In genomic region chr6:86525646-86526031, GRCm38 (mm10) we compare ENCODE assay signal across 8 mouse cellular contexts. TPM values are rescaled to one million over a fixed set of nuclear protein-coding genes. Genes with fewer than 3 reads are reported as not detected.
DNase-seq lines count a peak whose midpoint lies in the region; ATAC-seq and TF ChIP-seq lines count a peak whose summit lies in the region.

No protein-coding gene starts in this region.

- under 1% methylated on average over 35 of the region's 36 CpGs for WGBS in heart, embryonic 12.5 days
- 0% methylated on average over 36 of the region's 36 CpGs for WGBS in embryonic facial prominence, embryonic 13.5 days
- under 1% methylated on average over 29 of the region's 36 CpGs for WGBS in hindbrain, embryonic 14.5 days
- under 1% methylated on average over 36 of the region's 36 CpGs for WGBS in limb, embryonic 10.5 days

- peaks cover 47% of the 10 kb centered on the region for H3K79me2 ChIP-seq in myocyte (ENCODE audit: control insufficient read depth, insufficient read depth)

- peak overlapping the region; percentile 93 for H3ac ChIP-seq in myocyte (ENCODE audit: control insufficient read depth, insufficient read length)

- peaks cover 22% of the 10 kb centered on the region for H3K36me3 ChIP-seq in heart, embryonic 12.5 days
- peaks cover 33% of the 10 kb centered on the region for H3K36me3 ChIP-seq in embryonic facial prominence, embryonic 13.5 days
- peaks cover 30% of the 10 kb centered on the region for H3K36me3 ChIP-seq in hindbrain, embryonic 14.5 days (replicated peaks; ENCODE audit: control insufficient read depth, insufficient read depth)
- peaks cover 49% of the 10 kb centered on the region for H3K36me3 ChIP-seq in limb, embryonic 10.5 days
- H3K36me3 ChIP-seq in myocyte (ENCODE audit: control insufficient read depth, insufficient read depth), result peaks cover 21% of the 10 kb centered on the region

- ATAC-seq in heart, embryonic 12.5 days (ENCODE audit: insufficient number of reproducible peaks, low FRiP score), result peak; percentile 36
- 0 out of 2 replicates have a peak, but pooled peaks have one; percentile 4 for ATAC-seq in embryonic facial prominence, embryonic 13.5 days (ENCODE audit: insufficient number of reproducible peaks, insufficient read depth, low FRiP score, low TSS enrichment, low read depth)
- ATAC-seq in hindbrain, embryonic 14.5 days (ENCODE audit: low FRiP score), result peak; percentile 25

- peaks cover 13% of the 10 kb centered on the region for H3K4me1 ChIP-seq in heart, embryonic 12.5 days (replicated peaks)
- H3K4me1 ChIP-seq in embryonic facial prominence, embryonic 13.5 days, result peaks cover 22% of the 10 kb centered on the region
- H3K4me1 ChIP-seq in hindbrain, embryonic 14.5 days (replicated peaks; ENCODE audit: control insufficient read depth, insufficient read depth, low read length), result peaks cover 28% of the 10 kb centered on the region
- peaks cover 18% of the 10 kb centered on the region for H3K4me1 ChIP-seq in limb, embryonic 10.5 days

- no peaks in the 10 kb centered on the region for H3K9me3 ChIP-seq in heart, embryonic 12.5 days (replicated peaks)
- H3K9me3 ChIP-seq in embryonic facial prominence, embryonic 13.5 days, result no peaks in the 10 kb centered on the region
- no peaks in the 10 kb centered on the region for H3K9me3 ChIP-seq in hindbrain, embryonic 14.5 days (ENCODE audit: control insufficient read depth, low read length)
- H3K9me3 ChIP-seq in limb, embryonic 10.5 days (replicated peaks), result no peaks in the 10 kb centered on the region

- TF ChIP-seq POLR2A in myocyte (IDR thresholded peaks at IDR 0.05; ENCODE audit: insufficient read length, low read depth), result peak; percentile 80

- peak overlapping the region; percentile 100 for H3K27ac ChIP-seq in heart, embryonic 12.5 days (ENCODE audit: poor library complexity, severe bottlenecking)
- H3K27ac ChIP-seq in embryonic facial prominence, embryonic 13.5 days, result peak overlapping the region; percentile 100
- peak overlapping the region; percentile 100 for H3K27ac ChIP-seq in hindbrain, embryonic 14.5 days
- peak overlapping the region; percentile 100 for H3K27ac ChIP-seq in limb, embryonic 10.5 days

- H3K4me2 ChIP-seq in heart, embryonic 12.5 days, result peak overlapping the region; percentile 83
- H3K4me2 ChIP-seq in embryonic facial prominence, embryonic 13.5 days, result peak overlapping the region; percentile 89
- peak overlapping the region; percentile 99 for H3K4me2 ChIP-seq in hindbrain, embryonic 14.5 days (replicated peaks)
- H3K4me2 ChIP-seq in myocyte (ENCODE audit: low read depth), result peak overlapping the region; percentile 100

- H3K4me3 ChIP-seq in heart, embryonic 12.5 days, result peak overlapping the region; percentile 98
- peak overlapping the region; percentile 97 for H3K4me3 ChIP-seq in embryonic facial prominence, embryonic 13.5 days
- H3K4me3 ChIP-seq in hindbrain, embryonic 14.5 days (replicated peaks; ENCODE audit: low read length), result peak overlapping the region; percentile 95
- peak overlapping the region; percentile 75 for H3K4me3 ChIP-seq in limb, embryonic 10.5 days
- peak overlapping the region; percentile 100 for H3K4me3 ChIP-seq in myocyte

- H3K9ac ChIP-seq in heart, embryonic 12.5 days, result peak overlapping the region; percentile 95
- H3K9ac ChIP-seq in embryonic facial prominence, embryonic 13.5 days, result peak overlapping the region; percentile 99
- peak overlapping the region; percentile 90 for H3K9ac ChIP-seq in hindbrain, embryonic 14.5 days

- H3K27me3 ChIP-seq in heart, embryonic 12.5 days (replicated peaks), result no peaks in the 10 kb centered on the region
- no peaks in the 10 kb centered on the region for H3K27me3 ChIP-seq in embryonic facial prominence, embryonic 13.5 days
- no peaks in the 10 kb centered on the region for H3K27me3 ChIP-seq in hindbrain, embryonic 14.5 days (ENCODE audit: control insufficient read depth, insufficient read depth, low read length)
- no peaks in the 10 kb centered on the region for H3K27me3 ChIP-seq in limb, embryonic 10.5 days (ENCODE audit: low read depth, poor library complexity, severe bottlenecking)
- no peaks in the 10 kb centered on the region for H3K27me3 ChIP-seq in myocyte (ENCODE audit: control insufficient read depth, insufficient read depth, insufficient read length)

- DNase-seq in heart, adult 11 months, result no peak
- DNase-seq in ES-CJ7 (ENCODE audit: low read depth, low spot score), result peak; percentile 67
- DNase-seq in hindbrain, embryonic 14.5 days (ENCODE audit: low spot score), result peak; percentile 47
- DNase-seq in limb, embryonic 10.5 days (ENCODE audit: low spot score), result peak; percentile 88
- DNase-seq in yolk sac, embryonic 10.5 days (ENCODE audit: low spot score), result no peak

TF ChIP-seq in myocyte, 11 proteins besides CTCF, POLR2A, EP300 and RAD21:
- no peak for TF ChIP-seq REST (IDR thresholded peaks at IDR 0.05; ENCODE audit: insufficient read depth, insufficient read length)
- peak; percentile 71 for TF ChIP-seq POLR2AphosphoS2 (IDR thresholded peaks at IDR 0.05; ENCODE audit: insufficient read length, low read depth)

RNA-seq across cellular contexts. Expression of gene Pcbp1, which starts 0.5 kb away (rescaled TPM):
- polyA plus RNA-seq in heart, embryonic 12.5 days (2016; fragmentation: Nextera tagmentation; extraction: Ambion mirVana), result 415 and 416 TPM in 2 replicates
- polyA plus RNA-seq in embryonic facial prominence, embryonic 13.5 days (2015; fragmentation: Nextera tagmentation; extraction: Ambion mirVana), result 270 and 423 TPM in 2 replicates
- polyA plus RNA-seq in hindbrain, embryonic 14.5 days (2014; fragmentation: Nextera tagmentation; extraction: Ambion mirVana), result 313 and 316 TPM in 2 replicates
- 562 and 618 TPM in 2 replicates for polyA plus RNA-seq in limb, embryonic 10.5 days (2016; fragmentation: Nextera tagmentation; extraction: Ambion mirVana)
- 306 TPM for polyA plus RNA-seq in myocyte (2012; fragmentation: generic; extraction: Trizol)

Comparison
In these comparisons a context has a peak if more than half of its experiments do, and no peak if none do; other contexts are left out.
1. DNase-seq: peak in ES-CJ7 (single experiment), hindbrain, embryonic 14.5 days (single experiment) and limb, embryonic 10.5 days (single experiment); none in heart, adult 11 months (single experiment) and yolk sac, embryonic 10.5 days (single experiment).
2. Peak in every context shown above with its lines, with median percentiles within 50 percentile points of each other: ATAC-seq, H3K27ac ChIP-seq, H3K4me2 ChIP-seq, H3K4me3 ChIP-seq and H3K9ac ChIP-seq.